Mouse (Mus musculus) hindbrain, embryonic 14.5 days (tissue): Measurements from ENCODE around the gene Prrt1. TPM values are rescaled to one million over a fixed set of nuclear protein-coding genes. Genes with fewer than 3 reads are reported as not detected.

ENCODE experiments used
- ATAC-seq: fragments of 200-750 bp; cut with Nextera tagmentation; 2 replicates; pipeline ENCODE4 v1.8.0; 2017; ENCODE audit warnings: moderate number of reproducible peaks, mild to moderate bottlenecking, moderate TSS enrichment, moderate library complexity; ENCODE audit not compliant: low FRiP score
- DNase-seq: peaks from one replicate; pipeline ENCODE4 v3.0.0-alpha.2; 2015; ENCODE audit warnings: low spot score
- H3K27ac ChIP-seq: fragments of 300-500 bp; sonication (generic); 2 replicates; pipeline ENCODE4 v1.5.1; 2014; ENCODE audit warnings: mild to moderate bottlenecking, moderate library complexity
- H3K27me3 ChIP-seq: fragments of 300-500 bp; sonication (generic); 2 replicates; pipeline ENCODE4 v1.6.1; 2014; ENCODE audit warnings: mild to moderate bottlenecking, low read length, mixed read lengths; ENCODE audit not compliant: control insufficient read depth, insufficient read depth
- H3K36me3 ChIP-seq: fragments of 300-500 bp; sonication (generic); replicated peaks from 2 replicates; pipeline ENCODE4 v1.6.1; 2014; ENCODE audit not compliant: control insufficient read depth, insufficient read depth
- H3K4me1 ChIP-seq: fragments of 300-500 bp; sonication (generic); replicated peaks from 2 replicates; pipeline ENCODE4 v1.6.1; 2014; ENCODE audit warnings: antibody characterized with exemption, low read length, mixed read lengths; ENCODE audit not compliant: control insufficient read depth, insufficient read depth
- H3K4me2 ChIP-seq: fragments of 300-500 bp; sonication (generic); replicated peaks from 2 replicates; pipeline ENCODE4 v1.6.1; 2014; ENCODE audit warnings: mild to moderate bottlenecking, moderate library complexity
- H3K4me3 ChIP-seq: fragments of 300-500 bp; sonication (generic); replicated peaks from 2 replicates; pipeline ENCODE4 v1.5.1; 2014; ENCODE audit warnings: mild to moderate bottlenecking, low read length
- H3K9ac ChIP-seq: fragments of 300-500 bp; sonication (generic); 2 replicates; pipeline ENCODE4 v1.6.1; 2014
- H3K9me3 ChIP-seq: fragments of 300-500 bp; sonication (generic); 2 replicates; pipeline ENCODE4 v1.6.1; 2016; ENCODE audit warnings: low read length; ENCODE audit not compliant: control insufficient read depth
- WGBS: fragments of 180-500 bp; shearing (Covaris S2); extraction: QIAGEN DNeasy Blood & Tissue Kit; methylation state at CpG from one replicate; pipeline ENCODE4 v1.1.7; 2014; 5-methylcytosine and 5-hydroxymethylcytosine counted together
- polyA plus RNA-seq: library from polyadenylated mRNA; unstranded; fragments of >200 nt; fragmentation: Nextera tagmentation; extraction: Ambion mirVana; gene quantifications from 2 replicates; pipeline ENCODE4 v1.2.1, GENCODE M21; 2014

The Prrt1 gene
- polyA plus RNA-seq, 1 experiment from 2014 or later = 7.3 TPM

- H3K4me2 ChIP-seq = no peak overlapping the region
- no peak overlapping the region for H3K27ac ChIP-seq
- DNase-seq = no peak
- no peak overlapping the region for H3K9ac ChIP-seq
- no peaks in the 10 kb centered on the region for H3K27me3 ChIP-seq
- 45% methylated on average over 19 of the region's 19 CpGs for WGBS
- no peak for ATAC-seq
- no peak overlapping the region for H3K4me3 ChIP-seq
- peaks cover 55% of the 10 kb centered on the region for H3K36me3 ChIP-seq
- H3K4me1 ChIP-seq = peaks cover 14% of the 10 kb centered on the region
- H3K9me3 ChIP-seq = no peaks in the 10 kb centered on the region
Observed at GRCm38 (mm10) chr17:34651507-34652221, 22.3 kb downstream of the Prrt1 start.

- H3K4me3 ChIP-seq = no peak overlapping the region
- peaks cover 55% of the 10 kb centered on the region for H3K36me3 ChIP-seq
- no peaks in the 10 kb centered on the region for H3K27me3 ChIP-seq
- DNase-seq (no peak), ATAC-seq (no peak)
- peaks cover 11% of the 10 kb centered on the region for H3K4me1 ChIP-seq
- no peak overlapping the region for H3K27ac ChIP-seq
- H3K9me3 ChIP-seq = no peaks in the 10 kb centered on the region
- no peak overlapping the region for H3K9ac ChIP-seq
- H3K4me2 ChIP-seq = no peak overlapping the region
- WGBS = 93% methylated on average over 10 of the region's 10 CpGs
Observed at GRCm38 (mm10) chr17:34652546-34652945, 23.2 kb downstream of the Prrt1 start.

- 95% methylated on average over 8 of the region's 8 CpGs for WGBS
- H3K36me3 ChIP-seq = peaks cover 55% of the 10 kb centered on the region
Observed at GRCm38 (mm10) chr17:34652985-34653384, 23.7 kb downstream of the Prrt1 start.

GRCm38 (mm10) chr17:34653746-34654285, 24.5 kb downstream of the Prrt1 start:
- H3K27me3 ChIP-seq = no peaks in the 10 kb centered on the region
- DNase-seq (peak; percentile 72), ATAC-seq (no peak)
- H3K4me3 ChIP-seq = no peak overlapping the region
- H3K36me3 ChIP-seq = peaks cover 51% of the 10 kb centered on the region
- H3K9ac ChIP-seq = no peak overlapping the region
- H3K4me1 ChIP-seq = no peaks in the 10 kb centered on the region
- no peaks in the 10 kb centered on the region for H3K9me3 ChIP-seq
- 65% methylated on average over 9 of the region's 9 CpGs for WGBS
- H3K4me2 ChIP-seq = no peak overlapping the region
- no peak overlapping the region for H3K27ac ChIP-seq

More at GRCm38 (mm10) chr17:34652985-34653384, 23.7 kb downstream of the Prrt1 start:
- Histone ChIP-seq H3K4me3 (no peak overlapping the region), H3K4me1 (peaks cover 7% of the 10 kb centered on the region), H3K27ac (no peak overlapping the region), H3K27me3 (no peaks in the 10 kb centered on the region), H3K4me2 (no peak overlapping the region), H3K9ac (no peak overlapping the region), H3K9me3 (no peaks in the 10 kb centered on the region)
- ATAC-seq = no peak
- no peak for DNase-seq

- H3K27ac ChIP-seq = no peak overlapping the region
Observed at GRCm38 (mm10) chr17:34654392-34654791, 25.1 kb downstream of the Prrt1 start.

GRCm38 (mm10) chr17:34655160-34655559, 25.8 kb downstream of the Prrt1 start:
- Histone ChIP-seq H3K9ac (no peak overlapping the region), H3K36me3 (peaks cover 37% of the 10 kb centered on the region), H3K4me1 (no peaks in the 10 kb centered on the region), H3K27me3 (0 out of 2 replicates have a peak, but pooled peaks cover under 1% of the 10 kb centered on the region), H3K27ac (no peak overlapping the region), H3K9me3 (no peaks in the 10 kb centered on the region), H3K4me2 (no peak overlapping the region), H3K4me3 (no peak overlapping the region)
- DNase-seq = no peak
- no peak for ATAC-seq
- WGBS = 87% methylated on average over 7 of the region's 7 CpGs

More at GRCm38 (mm10) chr17:34654392-34654791, 25.1 kb downstream of the Prrt1 start:
- DNase-seq (no peak), ATAC-seq (no peak)
- no peak overlapping the region for H3K9ac ChIP-seq
- H3K27me3 ChIP-seq = no peaks in the 10 kb centered on the region
- H3K36me3 ChIP-seq = peaks cover 45% of the 10 kb centered on the region
- H3K4me1 ChIP-seq = no peaks in the 10 kb centered on the region
- 91% methylated on average over 13 of the region's 13 CpGs for WGBS
- no peaks in the 10 kb centered on the region for H3K9me3 ChIP-seq
- no peak overlapping the region for H3K4me2 ChIP-seq
- no peak overlapping the region for H3K4me3 ChIP-seq

GRCm38 (mm10) chr17:34655581-34655991, 26.3 kb downstream of the Prrt1 start:
- ATAC-seq = peak; percentile 38; the same call in 1 of the 2 replicates
- 63% methylated on average over 4 of the region's 4 CpGs for WGBS

GRCm38 (mm10) chr17:34656666-34657065, 27.3 kb downstream of the Prrt1 start:
- Histone ChIP-seq H3K4me2 (no peak overlapping the region), H3K4me1 (no peaks in the 10 kb centered on the region), H3K36me3 (peaks cover 22% of the 10 kb centered on the region), H3K9me3 (no peaks in the 10 kb centered on the region), H3K9ac (no peak overlapping the region), H3K27me3 (peaks cover 15% of the 10 kb centered on the region), H3K27ac (no peak overlapping the region), H3K4me3 (no peak overlapping the region)
- 30% methylated on average over 8 of the region's 8 CpGs for WGBS
- DNase-seq (no peak), ATAC-seq (no peak)

More at GRCm38 (mm10) chr17:34655581-34655991, 26.3 kb downstream of the Prrt1 start:
- H3K4me1 ChIP-seq = no peaks in the 10 kb centered on the region
- no peaks in the 10 kb centered on the region for H3K9me3 ChIP-seq
- H3K27me3 ChIP-seq = peaks cover 4% of the 10 kb centered on the region; the same call in 1 of the 2 replicates
- H3K4me3 ChIP-seq = no peak overlapping the region
- H3K36me3 ChIP-seq = peaks cover 33% of the 10 kb centered on the region
- H3K27ac ChIP-seq = 0 out of 2 replicates have a peak overlapping the region, but pooled peaks have one; percentile 26
- no peak overlapping the region for H3K9ac ChIP-seq
- DNase-seq = no peak
- H3K4me2 ChIP-seq = no peak overlapping the region

- Histone ChIP-seq H3K9me3 (no peaks in the 10 kb centered on the region), H3K27me3 (peaks cover 15% of the 10 kb centered on the region), H3K36me3 (peaks cover 16% of the 10 kb centered on the region), H3K27ac (no peak overlapping the region), H3K4me2 (no peak overlapping the region), H3K4me3 (no peak overlapping the region), H3K9ac (no peak overlapping the region), H3K4me1 (no peaks in the 10 kb centered on the region)
- ATAC-seq = no peak
- DNase-seq = no peak
- 53% methylated on average over 2 of the region's 2 CpGs for WGBS
Observed at GRCm38 (mm10) chr17:34657271-34657670, 27.9 kb downstream of the Prrt1 start.
